Mouse (Mus musculus) hindlimb bud, embryonic 11.5 days (tissue): ENCODE measurements around the gene Inip.
A peak's percentile ranks its signal among the peaks of the same experiment; 100 is the strongest.

ENCODE experiments used
- DNase-seq: peaks from one replicate; pipeline ENCODE4 v3.0.0-alpha.2; 2012; ENCODE audit warnings: low read depth, low spot score; ENCODE audit errors: extremely low spot score

The Inip gene

DNA sequence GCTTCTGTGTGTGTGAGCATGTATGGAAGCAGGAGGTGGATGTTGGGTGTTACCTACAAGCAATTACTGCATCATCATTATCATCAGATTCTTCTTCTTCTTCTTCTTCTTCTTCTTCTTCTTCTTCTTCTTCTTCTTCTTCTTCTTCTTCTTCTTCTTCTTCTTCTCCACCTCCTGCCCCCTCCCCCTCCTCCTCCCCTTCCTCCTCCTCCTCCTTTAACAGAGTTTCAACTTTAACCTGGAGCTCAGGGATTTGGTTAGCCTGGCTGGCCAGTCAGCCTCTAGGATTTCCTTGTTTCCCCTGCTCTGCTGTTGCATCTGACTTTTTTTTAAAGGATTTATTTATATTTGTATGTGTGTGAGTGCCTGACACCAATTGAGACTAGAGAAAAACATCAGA is at the start of gene Inip:
Inip (minus strand) TSS at position 101 of the 400 bp plus-strand sequence.
- DNase-seq = no peak

DNA sequence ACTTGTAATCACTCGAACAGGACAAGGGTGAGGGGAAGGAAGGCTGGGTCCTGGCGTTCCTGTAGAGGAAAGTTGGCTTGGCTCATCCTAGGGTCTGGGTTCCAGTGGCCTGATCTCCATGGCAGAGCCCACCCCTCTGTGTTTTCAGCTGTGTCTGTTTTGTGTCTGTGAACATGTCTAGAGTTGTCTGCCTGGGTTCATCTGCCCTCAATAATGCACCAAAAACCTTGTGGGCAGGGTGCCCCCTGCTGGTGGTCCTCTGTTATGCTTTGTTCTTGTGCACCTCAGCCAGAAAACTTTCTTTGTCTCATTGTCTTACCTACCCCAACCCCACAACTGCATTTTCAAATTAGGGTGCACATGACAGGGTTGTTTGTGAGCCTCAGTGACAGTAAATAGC is 48.8 kb upstream of the Inip start:
- peak; percentile 35 for DNase-seq

DNA sequence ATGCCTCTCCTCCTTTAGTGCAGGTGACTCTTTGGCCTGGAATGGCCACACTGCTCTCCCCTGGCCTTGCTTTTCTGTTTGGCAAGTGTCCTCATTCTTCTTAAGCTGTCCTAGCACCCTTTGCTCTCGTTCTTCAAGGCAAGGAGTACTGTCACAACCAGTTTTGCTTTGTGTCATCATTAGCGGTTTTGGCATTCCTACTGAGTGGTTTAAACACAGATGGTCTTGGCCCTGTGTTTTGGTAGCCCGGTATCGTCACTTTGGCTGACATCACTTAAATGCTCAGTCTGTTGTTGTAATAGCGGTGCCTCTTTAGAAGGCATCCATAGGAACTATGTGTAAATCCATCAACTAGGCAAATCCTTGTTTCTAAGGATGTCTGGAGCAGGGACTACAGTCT is 46.1 kb upstream of the Inip start:
- DNase-seq = no peak

DNA sequence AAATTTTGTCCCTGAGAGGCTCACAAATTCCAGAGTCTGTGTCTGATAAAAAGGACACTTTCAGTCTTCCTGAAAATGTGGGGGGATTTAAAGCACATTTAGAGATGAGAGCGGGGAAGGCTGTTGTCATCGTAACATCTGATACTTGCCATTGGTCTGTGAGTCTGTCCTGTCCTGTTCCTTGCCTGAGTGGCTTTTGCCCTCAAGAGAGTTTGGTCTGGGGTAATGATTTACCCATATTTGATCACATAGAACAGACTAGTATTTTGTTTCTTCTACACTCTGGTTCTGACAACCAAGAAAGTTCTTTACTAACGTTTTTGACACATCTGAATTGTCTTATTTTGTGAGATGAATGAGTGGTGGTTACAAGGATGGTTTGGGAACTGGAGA is 43.9 kb upstream of the Inip start:
- no peak for DNase-seq

DNA sequence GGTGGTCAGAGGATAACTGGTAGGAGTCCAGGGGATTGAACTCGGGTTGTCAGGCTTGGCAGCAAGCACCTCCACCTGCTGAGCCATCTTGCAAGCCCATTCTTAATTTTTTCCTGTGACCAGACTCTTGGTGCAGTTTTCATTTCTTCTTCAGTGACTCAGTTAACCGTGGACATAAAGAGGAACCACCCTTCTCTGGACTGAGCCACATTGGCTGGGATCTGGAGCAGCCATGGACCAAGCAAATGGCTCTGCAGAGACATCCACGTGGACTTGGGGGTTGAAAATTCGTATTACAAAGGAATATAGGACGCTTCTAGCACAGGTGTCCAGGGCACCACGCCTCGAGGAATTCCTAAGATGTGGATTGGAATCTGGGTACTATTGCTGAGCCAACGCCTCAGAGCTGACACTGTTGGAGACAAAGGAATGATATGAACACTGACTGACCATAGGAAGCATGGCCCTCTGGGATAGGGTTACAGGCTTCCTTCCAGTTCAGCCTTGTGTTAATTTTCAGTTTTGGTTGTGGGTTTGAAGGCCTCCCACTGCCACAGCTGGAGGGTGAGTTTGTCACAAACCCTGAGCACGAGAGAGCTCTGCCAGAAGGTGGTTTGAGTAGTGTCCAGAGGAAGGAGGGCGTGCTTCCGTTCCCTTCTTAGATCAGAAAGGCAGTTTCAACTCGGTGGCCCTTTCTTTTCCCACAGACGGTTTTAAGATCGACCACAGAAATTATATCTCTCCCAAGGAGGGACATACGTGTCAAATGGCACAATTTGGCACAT is 43.3 kb upstream of the Inip start:
- DNase-seq = no peak

DNA sequence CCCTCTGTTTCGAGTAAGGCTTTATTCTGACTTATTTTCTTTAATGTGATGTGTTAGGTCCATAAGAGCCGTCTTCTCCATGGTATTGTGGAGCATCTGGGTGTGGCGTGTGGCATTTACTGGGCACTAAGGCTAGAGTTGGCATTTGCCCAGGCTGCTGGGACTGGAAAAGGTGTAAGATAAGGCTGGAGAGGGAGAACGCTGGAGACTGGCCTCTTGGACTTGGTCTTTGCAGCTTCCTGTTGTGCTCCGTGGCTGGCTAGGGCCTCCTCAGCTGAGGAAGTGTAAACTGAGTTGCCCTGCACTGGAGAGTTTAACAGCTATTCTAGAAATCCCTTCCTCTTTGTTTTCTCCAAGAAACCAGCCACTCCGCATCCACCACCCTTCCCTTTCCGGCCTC is 36.3 kb upstream of the Inip start:
- DNase-seq = no peak

DNA sequence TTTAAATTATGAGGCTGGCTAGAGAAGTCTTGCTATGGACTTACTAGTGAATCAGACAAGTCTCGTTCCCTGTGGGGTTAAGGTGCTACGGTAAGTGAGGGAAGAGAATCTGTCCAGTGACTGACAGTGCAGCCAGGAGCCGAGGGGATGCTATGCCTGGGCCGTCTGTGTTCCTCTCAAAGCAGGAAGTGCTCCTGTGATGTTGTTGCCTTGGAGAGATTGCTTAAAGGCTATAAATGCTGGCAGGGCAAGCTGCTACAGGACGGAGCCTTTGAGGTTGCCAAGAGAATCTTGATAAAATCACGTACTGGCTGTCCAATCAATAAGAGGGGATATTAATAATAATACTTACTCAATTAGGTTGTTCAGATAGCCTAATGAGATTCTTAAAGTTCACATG is 31.4 kb upstream of the Inip start:
- DNase-seq = no peak

DNA sequence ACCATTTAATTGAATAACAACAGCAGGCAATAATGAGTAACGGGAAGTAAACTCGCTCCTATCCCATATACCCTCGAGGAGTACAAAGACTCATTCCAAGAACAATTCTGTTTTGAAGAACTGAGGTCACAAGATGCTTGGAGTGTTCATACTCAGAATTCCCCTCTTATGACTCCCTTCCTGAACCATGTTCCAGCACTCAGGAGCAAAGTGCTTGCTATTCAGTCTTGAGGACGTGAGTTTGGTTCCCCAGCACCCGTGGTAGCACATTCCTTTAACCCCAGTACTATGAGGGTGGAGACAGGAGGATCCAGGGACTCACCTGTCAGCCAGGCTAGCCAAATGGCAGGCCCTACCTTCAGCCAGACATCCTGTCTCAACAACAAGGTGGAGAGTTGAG is 29.6 kb upstream of the Inip start:
- no peak for DNase-seq

DNA sequence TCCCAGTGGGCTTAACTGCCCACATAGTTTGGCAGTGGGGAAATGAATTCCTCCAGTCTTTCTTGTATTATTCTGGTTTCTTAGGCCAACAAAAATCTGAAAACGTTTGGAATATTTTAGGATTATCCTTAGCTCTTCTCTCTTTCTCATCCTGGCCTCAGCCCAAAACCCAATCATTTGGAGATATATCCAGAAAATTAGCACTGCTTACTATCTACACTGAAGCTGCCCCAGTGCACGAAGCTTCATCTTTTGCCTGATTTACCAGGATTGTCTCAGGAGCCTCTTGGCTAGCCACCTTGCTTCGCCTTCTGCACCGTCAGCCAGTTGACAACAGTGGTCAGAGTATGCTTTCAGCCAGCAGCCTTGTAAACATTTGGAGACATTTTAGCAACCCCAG is 27.7 kb upstream of the Inip start:
- no peak for DNase-seq

DNA sequence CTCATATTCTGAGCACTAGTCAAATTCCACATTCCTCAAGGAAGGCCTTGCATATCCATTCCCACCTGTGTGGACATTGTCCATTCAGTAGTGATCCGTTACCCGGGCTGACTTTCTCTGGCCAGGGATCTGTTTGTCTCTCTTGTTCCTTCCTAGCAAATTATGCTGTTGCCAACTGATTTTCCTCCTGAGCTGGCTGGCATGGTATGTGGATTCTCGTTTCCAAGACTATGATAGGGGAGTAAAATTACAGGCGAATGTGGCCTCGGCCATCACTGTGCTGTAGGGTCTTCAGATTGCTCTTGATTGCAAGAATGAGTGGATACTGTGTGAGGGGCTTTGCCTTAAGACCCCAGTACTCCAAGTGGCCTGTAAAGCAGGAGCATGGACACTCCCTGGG is 25.0 kb upstream of the Inip start:
- no peak for DNase-seq

DNA sequence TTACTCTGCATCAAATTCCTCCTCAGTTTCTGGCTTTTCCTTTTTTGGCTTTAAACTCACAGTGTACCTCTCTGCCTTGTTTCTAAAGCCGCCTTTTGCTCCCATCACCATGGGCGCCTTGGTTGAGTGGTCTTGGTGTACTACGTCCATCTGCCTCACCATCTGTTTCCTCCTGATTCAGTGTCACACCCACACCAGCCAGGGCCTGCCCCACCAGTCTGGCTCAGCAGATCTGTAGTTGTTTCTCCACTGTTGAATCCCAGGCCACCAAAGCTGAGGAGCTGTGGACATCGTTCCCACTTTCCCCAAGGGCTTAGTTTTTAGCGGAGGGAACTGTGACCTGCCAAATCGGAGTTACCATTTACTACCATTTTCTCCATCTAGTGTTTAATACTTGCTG is 24.2 kb upstream of the Inip start:
- no peak for DNase-seq

DNA sequence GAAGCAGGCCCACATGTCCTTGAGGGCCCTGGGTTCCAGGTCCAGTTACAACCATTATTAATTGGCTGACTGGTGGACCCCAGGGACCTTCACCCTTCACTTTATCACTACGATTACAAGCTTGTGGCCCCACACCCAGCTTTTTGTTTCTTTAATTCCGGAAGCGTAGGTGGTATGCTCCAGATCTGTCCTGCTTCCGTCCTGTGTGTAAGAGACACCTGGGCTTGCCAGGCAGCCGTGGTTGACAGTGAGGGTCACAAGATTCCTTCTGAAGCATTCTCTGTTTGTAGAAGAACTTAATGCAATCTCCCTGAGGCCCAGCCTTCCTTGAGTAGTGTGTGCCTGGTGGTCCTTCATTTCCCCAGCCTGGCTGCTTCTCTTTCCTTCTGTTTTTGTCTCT is 23.5 kb upstream of the Inip start:
- DNase-seq = no peak

DNA sequence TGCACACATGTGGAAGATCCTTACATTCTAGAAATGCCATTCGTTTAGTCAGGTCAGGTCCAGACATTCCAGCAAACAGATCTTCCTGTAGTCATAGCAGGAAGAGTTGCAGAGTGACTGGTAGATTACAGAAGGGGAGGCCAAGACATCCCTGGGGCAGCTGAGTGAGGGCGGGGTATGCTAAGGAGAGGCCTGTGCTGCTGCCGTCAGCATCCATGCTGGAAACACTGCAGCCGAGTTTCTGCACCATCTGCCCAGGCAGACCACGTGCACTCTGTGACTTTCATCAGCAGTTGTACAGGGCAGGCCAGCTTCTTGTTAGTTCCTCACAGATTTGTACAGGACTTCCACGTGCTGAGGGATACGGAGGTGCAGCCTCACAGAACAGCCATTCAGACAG is 22.1 kb upstream of the Inip start:
- DNase-seq = no peak

DNA sequence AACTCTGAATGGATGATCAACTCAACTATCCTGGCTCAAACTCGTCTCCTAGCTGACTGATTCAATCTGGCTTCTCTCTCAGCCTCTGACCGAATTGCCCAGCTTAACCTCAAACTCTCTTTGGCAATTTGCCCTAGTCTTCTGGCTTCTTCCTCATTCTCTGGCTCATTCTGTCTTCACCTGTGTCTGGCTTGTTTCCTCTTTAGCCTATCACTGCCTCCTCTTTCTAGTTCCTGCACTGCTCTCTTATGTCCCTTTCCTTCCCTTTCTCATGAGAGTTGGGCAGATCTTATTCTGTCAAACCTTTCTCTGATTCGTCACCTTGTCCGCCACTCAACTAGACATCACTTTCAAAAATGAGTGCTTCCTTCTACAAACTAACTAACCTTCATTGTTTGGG is 20.7 kb upstream of the Inip start:
- DNase-seq = no peak

DNA sequence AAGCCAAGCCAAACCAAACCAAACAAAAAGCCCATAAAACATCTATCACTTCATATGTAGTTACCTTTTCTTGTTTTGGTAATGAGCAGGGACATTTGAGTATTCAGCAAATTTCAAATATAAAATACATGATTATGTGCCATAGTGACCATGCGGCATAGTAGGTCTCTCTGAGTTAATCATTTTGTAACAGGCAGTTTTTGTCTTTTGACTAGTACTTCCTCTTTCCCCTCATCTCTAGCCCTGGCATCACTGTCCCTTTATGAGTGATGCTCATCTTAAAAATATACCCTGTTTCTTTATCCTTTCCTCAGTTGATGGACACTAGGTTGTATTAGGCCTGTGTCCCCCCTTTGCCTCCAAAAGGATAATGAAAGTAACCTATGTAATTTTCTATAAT is 20.1 kb upstream of the Inip start:
- DNase-seq = no peak

DNA sequence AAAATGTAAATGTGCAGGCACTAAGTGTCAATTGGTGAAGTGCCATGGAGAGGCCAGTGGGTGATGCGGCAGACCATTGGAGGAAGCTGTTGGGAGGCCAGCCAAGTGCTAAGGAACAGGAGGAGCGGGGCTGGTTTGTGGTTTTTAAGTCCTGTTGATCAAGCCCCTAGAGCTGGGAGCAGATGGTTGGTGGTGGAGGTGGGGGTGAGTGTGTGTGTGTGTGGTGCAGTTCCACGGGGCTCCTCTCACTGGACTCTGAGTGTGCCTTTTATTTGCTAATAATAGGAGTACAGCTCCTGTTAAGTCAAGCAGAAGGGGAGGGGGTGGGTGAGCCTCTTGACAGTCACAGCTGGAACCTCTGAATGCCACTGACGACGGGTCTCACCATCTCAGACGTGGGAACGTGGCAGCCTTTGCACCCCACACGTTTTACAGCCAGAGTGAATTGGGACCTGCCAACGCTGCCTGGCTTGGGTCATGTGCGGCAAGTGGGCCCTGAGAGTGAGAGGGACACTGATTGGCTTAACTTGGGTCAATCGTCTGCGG is 18.2 kb upstream of the Inip start:
- DNase-seq = no peak

DNA sequence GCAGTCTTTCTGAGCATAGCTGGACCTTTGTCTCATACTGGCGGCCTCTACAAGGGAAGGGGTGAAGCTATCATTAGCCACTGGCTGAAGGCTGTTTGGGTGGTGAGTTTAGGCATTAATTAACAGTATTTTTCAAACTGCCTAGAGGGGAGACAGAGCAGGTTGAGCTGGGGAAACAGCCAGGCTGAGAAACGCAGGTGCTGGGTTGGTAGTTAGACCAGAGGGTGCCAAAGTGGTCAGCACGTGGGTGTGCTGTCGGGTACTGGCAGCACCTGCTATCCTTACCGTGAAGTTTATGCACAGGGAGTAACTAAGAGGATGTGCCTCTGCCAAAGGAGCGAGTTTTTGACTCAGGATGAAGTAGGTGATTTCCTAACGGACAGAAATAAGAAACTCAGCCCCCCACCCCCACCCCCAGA is 17.7 kb upstream of the Inip start:
- DNase-seq = no peak

DNA sequence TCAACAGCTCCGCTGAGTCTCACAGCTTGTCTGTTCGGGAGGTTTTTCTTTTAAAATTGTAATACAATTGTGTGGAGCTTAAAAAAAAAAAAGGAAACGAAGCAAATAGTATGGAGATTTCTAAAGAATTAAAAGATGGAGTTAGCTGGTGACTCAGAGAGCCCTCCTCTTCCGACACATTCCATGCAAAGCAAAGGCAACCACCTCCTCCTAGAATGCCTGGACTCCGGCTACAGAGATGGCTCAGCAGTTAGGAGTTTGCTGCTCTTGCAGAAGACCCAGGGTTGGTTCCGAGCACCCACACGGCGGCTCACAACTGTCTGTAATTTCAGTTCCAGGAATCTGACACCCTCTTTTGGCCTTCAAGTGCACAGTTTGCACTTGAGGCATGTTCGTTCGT is 17.1 kb upstream of the Inip start:
- DNase-seq = no peak

DNA sequence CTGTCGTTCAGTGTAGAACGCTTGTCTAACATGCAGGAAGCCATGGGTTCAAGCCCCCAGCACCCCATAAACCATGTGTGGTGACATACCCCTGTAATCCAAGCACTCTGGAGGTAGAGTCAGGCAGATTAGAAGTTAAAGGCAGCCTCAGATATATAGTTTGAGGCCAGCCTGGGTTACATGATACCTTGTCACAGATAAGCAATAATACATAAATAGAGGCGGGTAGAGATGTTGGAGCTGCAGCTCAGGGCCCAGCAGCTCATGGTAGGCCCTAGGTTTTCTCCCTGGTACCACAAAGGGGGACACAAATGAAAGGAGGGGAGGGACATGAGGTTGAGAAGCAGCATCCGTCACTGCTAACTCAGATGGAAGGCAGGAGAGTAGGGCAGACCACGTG is 16.4 kb upstream of the Inip start:
- DNase-seq = no peak

DNA sequence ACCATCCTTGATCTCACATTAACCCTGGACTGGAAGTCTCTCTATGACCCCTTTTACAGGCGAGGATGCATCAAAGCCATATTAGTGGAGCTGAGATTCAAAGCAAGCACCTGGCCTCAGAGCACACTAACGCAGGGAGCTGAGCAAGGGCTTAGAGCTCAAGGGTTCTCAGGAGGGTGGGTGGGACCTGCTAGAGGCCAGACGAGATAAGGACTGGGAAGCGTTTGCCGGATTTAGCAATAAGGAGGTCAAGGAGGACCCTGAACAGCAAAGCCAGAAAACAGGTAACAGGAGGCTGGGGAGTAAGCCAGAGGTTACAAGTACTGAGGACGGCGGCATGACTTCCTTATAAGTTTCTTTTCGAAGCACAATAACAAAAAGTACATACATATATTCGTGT is 15.1 kb upstream of the Inip start:
- DNase-seq = no peak

DNA sequence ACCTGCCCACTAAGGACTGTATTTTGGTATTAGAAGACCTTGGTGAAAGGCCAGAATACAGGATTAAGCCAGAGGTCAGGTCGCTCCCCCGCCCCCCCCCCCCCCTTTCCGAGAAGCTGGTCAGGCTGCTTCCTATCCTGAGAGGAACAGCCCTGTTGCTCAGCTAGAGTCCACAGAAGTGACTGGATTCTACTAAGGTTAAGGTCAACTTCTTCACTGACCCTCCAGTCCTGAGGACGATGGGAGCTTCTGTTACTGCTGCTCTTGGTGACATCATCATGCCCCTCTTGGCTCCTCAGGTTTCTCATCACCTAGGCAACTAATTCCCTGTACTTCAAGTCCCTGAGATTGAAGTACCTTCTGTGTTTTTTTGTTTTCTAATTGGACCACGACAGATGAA is 14.6 kb upstream of the Inip start:
- DNase-seq = no peak

DNA sequence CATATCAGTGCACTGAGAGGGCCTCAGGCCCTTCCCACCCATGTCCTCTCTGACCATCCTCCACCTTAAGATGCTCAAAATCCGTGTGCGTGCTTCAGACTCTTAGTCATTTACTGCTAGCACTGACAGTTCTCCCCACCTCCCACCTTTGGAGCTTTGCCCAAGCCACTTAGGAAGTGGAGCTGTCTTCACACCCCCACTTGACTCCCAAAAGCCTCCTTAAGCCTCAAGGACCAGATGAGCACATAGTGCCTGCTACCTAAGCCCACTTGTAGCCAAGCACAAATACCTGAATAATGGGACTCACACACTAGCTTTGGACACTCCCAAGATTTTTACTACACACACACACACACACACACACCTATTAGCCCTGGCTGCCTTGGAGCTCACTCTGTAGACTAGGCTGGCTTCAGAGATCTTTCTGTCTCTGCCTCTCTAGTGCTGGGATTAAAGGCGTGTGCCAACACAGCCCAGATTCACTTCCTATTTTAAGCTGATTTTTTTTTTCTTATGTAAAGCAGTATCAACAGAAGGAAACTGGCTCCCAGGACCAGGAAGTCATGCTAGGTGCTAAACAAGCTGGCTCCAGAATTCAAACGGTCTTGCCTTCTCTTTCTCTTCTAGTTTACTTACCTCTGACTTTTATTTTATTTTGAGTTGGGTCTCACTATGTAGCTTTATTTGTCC is 13.9 kb upstream of the Inip start:
- DNase-seq = no peak

DNA sequence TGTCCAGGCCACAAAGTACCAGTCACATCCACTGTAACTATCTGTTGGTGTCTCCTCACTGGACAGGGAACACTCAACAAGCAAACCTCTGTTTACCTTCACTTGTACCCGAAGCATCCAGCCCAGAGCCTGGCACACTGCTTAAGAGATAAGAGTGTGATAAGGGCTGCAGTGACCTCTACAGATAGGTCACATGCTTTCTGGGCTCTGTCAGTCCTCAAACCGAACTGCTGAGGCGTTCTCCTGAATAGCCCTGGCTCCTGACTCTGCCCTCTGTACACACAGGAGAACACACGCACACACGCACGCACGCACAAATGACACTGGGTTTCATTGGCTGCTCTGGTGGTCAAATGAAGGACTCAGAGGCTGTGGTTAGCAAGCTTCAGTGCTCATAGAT is 12.7 kb upstream of the Inip start:
- no peak for DNase-seq
